Mouse (Mus musculus) CD4-positive helper T cell, adult 2 months (primary cell): ENCODE measurements around the gene Tollip.
"Not testable (repeated sequence)": the region's sequence is repeated elsewhere in the genome, so short reads cannot be mapped to it uniquely, and the experiment has no call there.

Source experiments
- DNase-seq: peaks from one replicate; pipeline ENCODE4 v3.0.0-alpha.2; 2012; ENCODE audit warnings: low read depth, missing footprints, low spot score

Tollip gene

GRCm38 (mm10) chr7:141934128-141934898 is 16.0 kb upstream of the Tollip start:
- no peak for DNase-seq

GRCm38 (mm10) chr7:141928642-141929041 is 10.3 kb upstream of the Tollip start:
- DNase-seq, result no peak

GRCm38 (mm10) chr7:141924917-141925316 is 6.6 kb upstream of the Tollip start:
- DNase-seq, result peak; percentile 57

DNA sequence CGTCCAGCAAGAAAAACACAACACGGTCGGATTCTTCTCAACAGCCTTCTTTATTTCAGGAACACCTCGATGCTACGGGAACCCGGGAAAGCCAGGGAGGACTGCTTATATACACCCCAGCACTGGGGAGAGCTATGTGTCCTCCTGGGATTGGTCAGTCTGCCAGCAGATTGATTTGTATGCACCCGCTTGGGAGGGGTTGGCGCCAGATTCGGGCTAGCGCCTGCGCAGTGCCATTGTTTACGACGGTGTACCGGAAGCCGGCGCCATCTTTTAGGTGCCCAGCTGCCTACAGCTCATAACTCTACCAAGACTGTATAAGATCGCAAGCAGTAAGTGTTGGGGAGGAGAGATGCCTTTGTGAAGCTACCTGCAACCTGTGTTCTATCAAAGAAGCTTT is 5.8 kb upstream of the Tollip start:
- not testable (repeated sequence) for DNase-seq

DNA sequence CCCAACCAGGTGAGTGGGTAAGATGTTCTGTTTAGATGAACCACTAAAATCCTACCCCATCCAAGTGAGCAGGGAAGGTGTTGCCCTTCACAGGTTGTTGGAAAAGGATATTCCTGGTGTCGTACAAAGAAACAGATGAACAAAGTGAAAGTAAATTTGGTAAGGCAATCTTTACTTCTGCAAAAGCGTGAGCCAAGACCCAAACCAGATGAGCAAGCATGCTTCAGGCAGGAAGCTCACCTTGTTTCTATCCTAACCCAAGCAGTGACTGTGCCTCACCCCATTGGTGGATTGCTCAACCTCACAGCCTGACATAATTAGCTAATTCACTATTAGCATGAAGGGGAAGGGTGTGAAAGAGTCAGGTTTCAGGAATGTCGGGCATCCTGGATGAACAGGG is 7.0 kb downstream of the Tollip start:
- no peak for DNase-seq

DNA sequence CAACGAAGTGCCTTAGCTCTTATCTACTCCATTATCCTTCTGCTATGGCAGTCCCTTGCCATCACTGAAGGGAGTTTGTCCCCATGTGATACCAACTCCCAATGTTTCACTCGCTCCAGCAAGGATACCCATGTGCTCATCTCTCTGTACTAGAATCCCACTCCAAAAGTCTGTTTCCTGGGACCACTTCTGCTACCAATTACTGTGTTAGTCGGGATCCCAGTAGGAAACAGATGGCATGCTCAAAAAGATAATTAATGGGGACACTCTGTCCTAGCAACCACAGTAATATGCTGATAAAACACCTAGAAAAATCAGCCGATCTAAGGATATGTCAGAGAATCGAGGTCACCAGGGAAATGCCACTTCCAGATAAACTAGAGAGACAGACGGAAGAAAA is 9.7 kb downstream of the Tollip start:
- no peak for DNase-seq

DNA sequence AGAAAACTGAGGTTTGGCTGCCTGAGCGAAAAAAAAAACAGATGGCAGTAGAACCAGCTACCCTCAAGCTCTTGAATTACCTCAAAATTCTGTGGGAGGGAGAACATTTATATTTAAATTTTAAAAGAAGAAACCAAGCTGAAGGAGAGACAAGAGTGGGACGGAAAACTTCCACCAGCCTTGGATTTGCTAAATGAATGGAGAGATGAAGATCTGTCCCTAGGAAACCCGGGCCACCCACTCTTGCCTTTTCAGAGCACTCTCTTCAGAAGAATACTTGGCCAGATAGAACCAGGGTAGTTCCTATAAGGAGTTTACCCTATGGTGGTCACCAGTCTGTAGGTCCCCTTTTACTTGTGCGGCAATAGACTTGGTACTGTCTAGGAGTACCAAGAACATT is 15.5 kb downstream of the Tollip start:
- no peak for DNase-seq

- peak; percentile 99 for DNase-seq
These were observed 16.0 kb downstream of the Tollip start for GRCm38 (mm10) chr7:141902269-141902729.

DNA sequence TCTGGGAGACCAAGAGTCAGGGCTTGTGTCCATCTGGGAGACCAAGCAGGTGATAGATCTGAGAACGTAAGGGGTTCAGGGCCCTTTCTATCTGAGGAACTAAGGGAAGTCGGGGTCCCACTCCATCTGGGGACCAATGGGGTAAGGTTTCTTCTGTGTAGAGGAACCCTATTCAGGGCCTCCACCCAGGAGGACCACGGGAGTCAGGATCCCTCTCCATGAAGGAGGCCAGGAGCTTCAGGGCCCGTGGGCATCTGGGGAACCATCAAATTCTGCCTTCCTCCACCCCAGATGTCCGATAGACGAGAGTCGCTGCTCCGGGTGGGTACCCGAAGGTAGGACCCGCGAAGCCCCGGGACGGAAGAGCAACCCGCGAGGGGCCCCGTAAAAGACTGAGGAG is 16.5 kb downstream of the Tollip start:
- no peak for DNase-seq

- no peak for DNase-seq
These were observed 26.2 kb downstream of the Tollip start for GRCm38 (mm10) chr7:141892151-141892550.

DNA sequence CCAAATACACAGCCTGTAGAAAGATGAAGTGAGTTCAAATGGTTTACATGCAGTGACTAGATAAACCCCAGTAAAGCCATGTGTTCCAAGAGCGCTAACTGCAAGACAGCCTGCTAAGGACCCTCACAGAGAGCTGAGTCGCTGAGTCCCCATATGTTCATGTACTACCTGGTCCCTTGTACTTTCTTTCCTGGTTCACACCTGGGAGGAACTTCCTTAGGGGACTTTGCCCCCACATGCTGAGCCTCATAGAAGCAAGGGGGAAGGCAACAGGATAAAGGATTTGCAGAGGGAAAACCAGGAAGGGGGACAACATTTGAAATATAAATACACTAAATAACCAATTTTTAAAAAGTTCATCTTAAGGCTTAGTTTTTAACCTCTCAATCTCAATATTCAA is 39.5 kb downstream of the Tollip start:
- no peak for DNase-seq

- no peak for DNase-seq
These were observed 43.4 kb downstream of the Tollip start for GRCm38 (mm10) chr7:141874891-141875290.

GRCm38 (mm10) chr7:141870553-141870952 is 47.8 kb downstream of the Tollip start:
- DNase-seq, result no peak

DNA sequence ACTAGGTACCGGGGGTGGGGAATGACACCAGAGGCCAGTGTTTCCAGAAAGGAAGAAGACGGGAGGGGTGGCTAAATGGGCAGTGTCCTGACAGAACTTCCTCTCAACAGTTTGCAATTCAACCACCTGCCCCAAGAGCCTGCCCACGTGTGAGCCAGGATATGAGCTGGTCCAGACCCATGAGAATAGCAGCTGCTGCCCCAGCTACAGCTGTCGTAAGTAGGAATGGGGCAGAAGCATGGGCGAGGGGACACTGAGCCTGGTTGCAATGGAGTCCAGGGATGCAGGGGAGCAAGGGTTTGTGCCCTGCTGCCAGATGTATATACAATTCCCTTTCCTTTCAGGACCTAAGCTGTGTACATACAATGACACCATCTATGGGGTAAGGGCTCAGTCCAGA is 48.7 kb downstream of the Tollip start:
- DNase-seq, result no peak

GRCm38 (mm10) chr7:141861046-141861445 is 57.3 kb downstream of the Tollip start:
- DNase-seq, result no peak

DNA sequence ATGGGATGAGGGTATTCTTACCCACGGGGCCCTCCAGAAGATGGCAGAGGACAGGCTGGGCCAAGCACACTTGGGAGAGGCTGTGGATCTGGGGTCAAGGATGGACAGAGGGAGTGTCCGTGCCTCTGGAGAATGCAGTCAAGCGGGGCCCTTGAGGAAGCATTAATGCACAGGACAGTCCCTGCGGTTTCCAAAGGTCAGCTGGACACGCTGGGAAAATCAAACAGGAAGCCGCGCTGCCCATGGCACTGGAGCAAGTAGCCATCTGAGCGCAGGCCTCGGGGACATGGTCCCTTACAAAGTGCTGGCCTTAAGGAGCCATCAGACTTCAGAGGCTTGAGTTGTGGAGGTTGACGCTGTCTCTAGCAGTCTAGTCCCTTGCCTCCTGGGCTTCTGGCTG is 78.0 kb downstream of the Tollip start:
- DNase-seq, result no peak

DNA sequence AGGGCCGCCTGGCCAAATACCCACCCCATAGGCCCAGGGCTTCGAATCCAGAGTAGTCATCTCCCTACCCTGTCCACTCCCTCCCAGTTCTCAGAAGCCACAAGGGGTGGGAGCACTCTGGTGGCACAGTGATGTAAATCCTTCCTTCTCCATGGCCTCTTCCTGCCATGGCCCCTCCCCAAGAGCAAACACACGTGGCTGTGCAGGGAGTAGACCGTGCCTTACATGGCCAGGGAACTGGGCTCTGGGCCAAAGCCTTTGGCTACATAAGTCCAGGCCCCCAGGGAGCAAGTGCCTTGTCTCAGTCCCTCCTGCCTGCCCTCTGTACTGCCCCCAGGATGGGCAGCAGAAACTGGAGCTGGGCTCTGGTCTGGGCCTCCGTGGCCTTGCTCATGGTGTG is 79.5 kb downstream of the Tollip start, which contains the start of gene Muc5b:
Gene Muc5b, plus strand, starts transcription at position 292 of the 400 bp plus-strand sequence.
- no peak for DNase-seq

DNA sequence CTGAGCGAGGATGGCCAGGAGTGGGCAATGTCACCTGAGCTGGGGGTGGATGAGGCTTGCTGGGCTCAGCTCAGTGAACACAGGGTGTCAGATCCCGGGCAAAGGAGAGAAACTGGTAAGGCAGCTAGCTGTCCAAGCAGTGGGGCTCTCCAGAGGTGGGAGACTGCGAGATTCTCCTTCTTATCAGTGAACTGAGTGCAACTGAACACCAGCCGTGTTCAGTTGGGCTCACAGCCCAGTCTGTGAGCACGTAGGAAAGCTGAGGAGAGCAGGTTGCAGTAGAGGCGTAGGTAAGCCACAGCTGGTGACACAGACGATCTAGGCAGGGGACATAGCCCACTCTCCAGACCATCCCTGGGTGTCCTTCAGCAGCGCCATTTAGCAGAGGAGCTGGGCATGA is 81.9 kb downstream of the Tollip start:
- no peak for DNase-seq

DNA sequence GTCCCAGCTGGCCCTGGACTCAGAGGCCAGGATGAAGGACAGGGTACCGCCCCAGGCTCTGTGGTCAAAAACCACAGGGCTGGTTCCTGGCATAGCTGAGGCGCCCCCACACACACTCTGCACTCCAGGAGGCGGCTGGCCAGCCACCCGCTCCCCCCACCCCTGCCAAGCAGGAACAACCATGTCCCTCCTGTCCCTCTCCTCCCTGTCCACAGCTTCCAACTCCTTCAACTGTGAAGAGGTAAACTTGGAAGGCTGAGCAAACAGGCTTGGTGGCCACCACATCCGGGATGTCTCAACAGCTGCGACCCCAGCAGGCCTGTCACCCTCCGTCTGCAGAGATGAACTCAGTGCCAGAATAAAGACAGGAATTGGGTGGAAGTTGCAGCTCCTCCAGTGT is 82.4 kb downstream of the Tollip start:
- no peak for DNase-seq
